Mouse (Mus musculus) liver, embryonic 14.5 days (tissue): ENCODE measurements around the gene Plscr3.

Source experiments
- CTCF ChIP-seq: IDR thresholded peaks from 2 replicates; pipeline ENCODE4 v1.5.1; 2016; ENCODE audit warnings: antibody characterized with exemption, low read depth, control low read depth
- EP300 ChIP-seq: IDR thresholded peaks from 2 replicates; pipeline ENCODE4 v1.6.1; 2016; ENCODE audit warnings: antibody characterized with exemption, low read depth

GRCm38 (mm10) chr11:69818871-69819270 lies 27.3 kb upstream of the Plscr3 start:
- no peak for TF ChIP-seq EP300
- TF ChIP-seq CTCF = no peak
